Mouse (Mus musculus) E14TG2a.4 (cell line): ENCODE measurements at regions not wholly inside any gene's neighbourhood (a gene's known extent, or its start where the extent isn't known, plus 50 kb on each side); places are given as distances from the start of the nearest gene placed in this dataset.

Experiments
- CTCF ChIP-seq: conservative IDR thresholded peaks from 2 replicates; pipeline ENCODE4 v1.5.1; 2014; ENCODE audit warnings: low read length
- NANOG ChIP-seq: IDR thresholded peaks from 2 replicates; pipeline ENCODE4 v1.6.1; 2014; ENCODE audit warnings: borderline replicate concordance, low read length, mixed read lengths
- POU5F1 ChIP-seq: IDR thresholded peaks from 2 replicates; pipeline ENCODE4 v1.6.1; 2014; ENCODE audit warnings: low read length, borderline replicate concordance

- peak; percentile 21; the same call in 1 of the 2 replicates for TF ChIP-seq CTCF
- no peak for TF ChIP-seq POU5F1
- no peak for TF ChIP-seq NANOG
Observed at GRCm38 (mm10) chr12:15535822-15536221, 280.9 kb downstream of the Trib2 start.
